Mouse (Mus musculus) midbrain, embryonic 16.5 days (tissue): Measurements from ENCODE around the gene Fam122c. TPM values are rescaled to one million over a fixed set of nuclear protein-coding genes. Genes with fewer than 3 reads are reported as not detected.
"Not testable (repeated sequence)": the region's sequence is repeated elsewhere in the genome, so short reads cannot be mapped to it uniquely, and the experiment has no call there.

ENCODE experiments used
- ATAC-seq: fragments of 200-750 bp; cut with Nextera tagmentation; 2 replicates; pipeline ENCODE4 v1.8.0; 2017; ENCODE audit warnings: moderate TSS enrichment
- H3K27ac ChIP-seq: fragments of 300-500 bp; sonication (generic); 2 replicates; pipeline ENCODE4 v1.5.1; 2014; ENCODE audit warnings: mild to moderate bottlenecking, low read length, mixed read lengths
- H3K27me3 ChIP-seq: fragments of 300-500 bp; sonication (generic); 2 replicates; pipeline ENCODE4 v1.6.1; 2014; ENCODE audit warnings: low read depth, low read length, mixed read lengths; ENCODE audit not compliant: control insufficient read depth, insufficient read depth
- H3K36me3 ChIP-seq: fragments of 300-500 bp; sonication (generic); 2 replicates; pipeline ENCODE4 v1.6.1; 2014; ENCODE audit warnings: mild to moderate bottlenecking, low read length, moderate library complexity, mixed read lengths; ENCODE audit not compliant: control insufficient read depth, insufficient read depth
- H3K4me1 ChIP-seq: fragments of 300-500 bp; sonication (generic); 2 replicates; pipeline ENCODE4 v1.6.1; 2014; ENCODE audit warnings: mild to moderate bottlenecking, low read length, mixed read lengths; ENCODE audit not compliant: control insufficient read depth, insufficient read depth
- H3K4me2 ChIP-seq: fragments of 300-500 bp; sonication (generic); 2 replicates; pipeline ENCODE4 v1.6.1; 2014; ENCODE audit warnings: mild to moderate bottlenecking, low read length, mixed read lengths
- H3K4me3 ChIP-seq: fragments of 300-500 bp; sonication (generic); 2 replicates; pipeline ENCODE4 v1.5.1; 2014; ENCODE audit warnings: low read depth, mild to moderate bottlenecking, low read length, moderate library complexity, mixed read lengths
- H3K9ac ChIP-seq: fragments of 300-500 bp; sonication (generic); 2 replicates; pipeline ENCODE4 v1.6.1; 2014; ENCODE audit warnings: low read depth, low read length, mixed read lengths
- H3K9me3 ChIP-seq: fragments of 300-500 bp; sonication (generic); replicated peaks from 2 replicates; pipeline ENCODE4 v1.6.1; 2014; ENCODE audit warnings: mild to moderate bottlenecking, low read length, mixed read lengths; ENCODE audit not compliant: control insufficient read depth, poor library complexity, severe bottlenecking
- WGBS: fragments of 180-500 bp; shearing (Covaris S2); extraction: QIAGEN DNeasy Blood & Tissue Kit; methylation state at CpG from one replicate; pipeline ENCODE4 v1.1.7; 2014; 5-methylcytosine and 5-hydroxymethylcytosine counted together
- polyA plus RNA-seq: library from polyadenylated mRNA; unstranded; fragments of >200 nt; fragmentation: Nextera tagmentation; extraction: Ambion mirVana; gene quantifications from 2 replicates; pipeline ENCODE4 v1.2.1, GENCODE M21; 2015

The Fam122c gene
- polyA plus RNA-seq, 1 experiment from 2014 or later, result not detected

- H3K4me2 ChIP-seq, result peak overlapping the region; percentile 75
- WGBS, result 19% methylated on average over 10 of the region's 10 CpGs
- H3K27ac ChIP-seq, result no peak overlapping the region
- H3K4me3 ChIP-seq, result peak overlapping the region; percentile 58
- no peaks in the 10 kb centered on the region for H3K9me3 ChIP-seq
- peak; percentile 90 for ATAC-seq
- no peaks in the 10 kb centered on the region for H3K36me3 ChIP-seq
- H3K27me3 ChIP-seq, result no peaks in the 10 kb centered on the region
- H3K9ac ChIP-seq, result peak overlapping the region; percentile 63; the same call in 1 of the 2 replicates
- H3K4me1 ChIP-seq, result no peaks in the 10 kb centered on the region
Observed at GRCm38 (mm10) chrX:53268856-53269255, 4.4 kb upstream of the Fam122c start.

- Histone ChIP-seq H3K9me3 (no peaks in the 10 kb centered on the region), H3K27ac (peak within 1 kb of the TSS; percentile 77), H3K27me3 (no peaks in the 10 kb centered on the region), H3K4me1 (no peaks in the 10 kb centered on the region), H3K9ac (peak within 1 kb of the TSS; percentile 63; the same call in 1 of the 2 replicates), H3K36me3 (no peaks in the 10 kb centered on the region), H3K4me3 (peak within 1 kb of the TSS; percentile 58), H3K4me2 (peak within 1 kb of the TSS; percentile 75)
- 19% methylated on average over 37 of the region's 40 CpGs for WGBS
- peak; percentile 93 for ATAC-seq
Observed at GRCm38 (mm10) chrX:53269289-53270062, 3.7 kb upstream of the Fam122c start, which contains the start of gene Fam122b. Gene Fam122b (minus strand): TSS chrX:53269805.

GRCm38 (mm10) chrX:53270063-53270432, 3.2 kb upstream of the Fam122c start:
- H3K9me3 ChIP-seq, result no peaks in the 10 kb centered on the region

DNA sequence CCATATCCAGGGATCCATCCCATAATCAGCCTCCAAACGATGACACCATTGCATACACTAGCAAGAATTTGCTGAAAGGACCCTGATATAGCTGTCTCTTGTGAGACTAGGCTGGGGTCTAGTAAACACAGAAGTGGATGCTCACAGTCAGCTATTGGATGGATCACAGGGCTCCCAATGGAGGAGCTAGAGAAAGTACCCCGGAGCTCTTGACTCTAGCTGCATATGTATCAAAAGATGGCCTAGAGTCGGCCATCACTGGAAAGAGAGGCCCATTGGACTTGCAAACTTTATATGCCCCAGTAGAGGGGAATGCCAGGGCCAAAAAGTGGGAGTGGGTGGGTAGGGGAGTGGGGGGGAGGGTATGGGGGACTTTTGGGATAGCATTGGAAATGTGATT, 1.6 kb upstream of the Fam122c start:
- H3K9ac ChIP-seq, H3K27me3 ChIP-seq, H3K4me3 ChIP-seq, H3K36me3 ChIP-seq, H3K9me3 ChIP-seq, ATAC-seq, H3K27ac ChIP-seq, H3K4me1 ChIP-seq, H3K4me2 ChIP-seq: not testable (repeated sequence)
- 75% methylated on average over 3 of the region's 3 CpGs for WGBS

More at GRCm38 (mm10) chrX:53270063-53270432, 3.2 kb upstream of the Fam122c start:
- 17% methylated on average over 10 of the region's 10 CpGs for WGBS
- H3K27ac ChIP-seq, result no peak overlapping the region
- no peaks in the 10 kb centered on the region for H3K4me1 ChIP-seq
- no peaks in the 10 kb centered on the region for H3K36me3 ChIP-seq
- peak overlapping the region; percentile 49 for H3K4me2 ChIP-seq
- H3K4me3 ChIP-seq, result peak overlapping the region; percentile 58; the same call in 1 of the 2 replicates
- peak; percentile 37 for ATAC-seq
- no peaks in the 10 kb centered on the region for H3K27me3 ChIP-seq
- no peak overlapping the region for H3K9ac ChIP-seq

DNA sequence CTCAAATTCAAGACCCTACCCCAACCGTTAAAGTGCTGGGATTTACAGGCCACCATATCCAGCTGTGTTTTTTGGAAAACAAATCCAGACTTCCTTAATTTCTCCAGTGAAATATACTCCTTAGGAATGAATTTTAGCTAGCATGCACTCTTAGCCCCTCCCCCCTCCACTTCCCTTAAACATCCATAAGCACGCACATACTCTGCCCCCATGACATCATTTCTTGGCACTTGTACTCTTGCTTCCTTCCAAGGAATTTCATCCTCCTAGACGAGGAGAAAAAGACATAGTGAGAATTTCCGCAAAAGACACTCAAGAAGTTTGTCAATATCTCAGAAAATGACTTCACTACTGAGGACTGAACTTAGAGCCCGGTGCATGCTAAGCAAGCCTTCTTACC, 14.7 kb downstream of the Fam122c start:
- no peak overlapping the region for H3K9ac ChIP-seq
- WGBS, result 80% methylated on average over 5 of the region's 5 CpGs

DNA sequence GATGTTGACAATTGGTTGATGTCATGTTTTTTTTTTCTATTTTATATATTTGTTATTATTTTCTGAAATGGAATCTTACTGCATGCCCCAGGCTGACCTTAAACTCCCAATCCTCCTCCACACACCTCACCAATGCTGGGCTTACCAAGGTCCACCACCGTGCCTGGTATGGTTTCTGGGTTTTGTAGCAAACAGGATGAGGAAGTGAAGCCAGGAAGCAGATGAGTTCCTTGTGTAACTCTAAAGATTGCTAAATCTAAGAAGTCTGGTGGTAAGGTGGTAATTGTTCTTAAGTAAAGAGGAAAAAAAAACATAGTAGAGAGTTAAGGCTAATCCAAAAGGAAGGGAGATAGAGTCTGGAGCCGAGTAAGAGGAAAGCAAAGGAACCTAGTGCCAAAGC, 47.3 kb downstream of the Fam122c start:
- no peaks in the 10 kb centered on the region for H3K36me3 ChIP-seq
- no peak overlapping the region for H3K9ac ChIP-seq
- H3K27me3 ChIP-seq, result no peaks in the 10 kb centered on the region
- H3K4me2 ChIP-seq, result no peak overlapping the region
- ATAC-seq, result no peak
- no peaks in the 10 kb centered on the region for H3K9me3 ChIP-seq
- H3K27ac ChIP-seq, result no peak overlapping the region
- WGBS, result 72% methylated on average over 2 of the region's 2 CpGs
- no peaks in the 10 kb centered on the region for H3K4me1 ChIP-seq
- no peak overlapping the region for H3K4me3 ChIP-seq

More for the DNA sequence above, 14.7 kb downstream of the Fam122c start:
- no peak overlapping the region for H3K4me2 ChIP-seq
- H3K27me3 ChIP-seq, result no peaks in the 10 kb centered on the region
- no peak for ATAC-seq
- H3K27ac ChIP-seq, result no peak overlapping the region
- H3K36me3 ChIP-seq, result no peaks in the 10 kb centered on the region
- no peaks in the 10 kb centered on the region for H3K4me1 ChIP-seq
- H3K9me3 ChIP-seq, result no peaks in the 10 kb centered on the region
- H3K4me3 ChIP-seq, result no peak overlapping the region

- no peak for ATAC-seq
- Histone ChIP-seq H3K4me3 (no peak overlapping the region), H3K9ac (no peak overlapping the region), H3K4me2 (no peak overlapping the region), H3K9me3 (no peaks in the 10 kb centered on the region), H3K36me3 (no peaks in the 10 kb centered on the region), H3K27ac (no peak overlapping the region), H3K4me1 (no peaks in the 10 kb centered on the region), H3K27me3 (no peaks in the 10 kb centered on the region)
- 73% methylated on average over 4 of the region's 4 CpGs for WGBS
Observed at GRCm38 (mm10) chrX:53321111-53321510, 47.9 kb downstream of the Fam122c start.

GRCm38 (mm10) chrX:53330396-53330795, 57.2 kb downstream of the Fam122c start:
- Histone ChIP-seq H3K36me3 (no peaks in the 10 kb centered on the region), H3K9me3 (no peaks in the 10 kb centered on the region), H3K27ac (no peak overlapping the region), H3K4me1 (no peaks in the 10 kb centered on the region), H3K4me2 (no peak overlapping the region), H3K27me3 (no peaks in the 10 kb centered on the region), H3K4me3 (no peak overlapping the region), H3K9ac (no peak overlapping the region)
- WGBS, result 92% methylated on average over 4 of the region's 4 CpGs
- ATAC-seq, result no peak

DNA sequence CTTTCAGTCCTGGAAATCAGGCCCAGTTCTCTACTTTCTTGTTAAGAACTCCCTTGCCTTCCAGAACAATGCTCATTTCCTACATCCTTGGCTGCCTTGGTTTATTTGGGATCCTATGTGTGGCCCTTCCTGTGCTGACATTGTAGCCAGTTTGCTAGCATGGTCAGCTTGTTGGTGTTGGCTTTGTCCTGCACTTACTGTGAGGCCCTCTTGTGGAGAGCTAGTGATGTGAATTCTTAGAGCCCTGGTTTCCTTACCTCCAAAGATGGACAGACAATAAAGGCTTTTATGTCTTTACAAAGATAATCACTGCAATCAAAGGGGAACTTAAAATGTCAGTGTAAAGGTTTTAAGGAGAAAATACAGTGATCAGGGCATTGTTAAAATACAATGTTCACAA, 64.1 kb downstream of the Fam122c start:
- H3K27ac ChIP-seq, result no peak overlapping the region
- no peaks in the 10 kb centered on the region for H3K9me3 ChIP-seq
- no peak overlapping the region for H3K9ac ChIP-seq
- no peak overlapping the region for H3K4me2 ChIP-seq
- H3K36me3 ChIP-seq, result no peaks in the 10 kb centered on the region
- no peak for ATAC-seq
- no peak overlapping the region for H3K4me3 ChIP-seq
- no peaks in the 10 kb centered on the region for H3K27me3 ChIP-seq
- no peaks in the 10 kb centered on the region for H3K4me1 ChIP-seq
